Mouse (Mus musculus): ENCODE measurements at regions not wholly inside any gene's neighbourhood (a gene's known extent, or its start where the extent isn't known, plus 50 kb on each side); places are given as distances from the start of the nearest gene placed in this dataset.

- Histone ChIP-seq H3K4me1 (peaks cover 33% of the 10 kb centered on the region), H3K27ac (no peak overlapping the region), H3K9ac (no peak overlapping the region), H3K9me3 (no peaks in the 10 kb centered on the region), H3K4me2 (no peak overlapping the region), H3K36me3 (no peaks in the 10 kb centered on the region), H3K4me3 (no peak overlapping the region), H3K27me3 (no peaks in the 10 kb centered on the region)
- 89% methylated on average over 4 of the region's 4 CpGs for WGBS
- no peak for ATAC-seq (ENCODE audit: insufficient number of reproducible peaks, low FRiP score, low TSS enrichment, low read depth)
These were observed 77.0 kb downstream of the Irs2 start for GRCm38 (mm10) chr8:10931266-10931665.

GRCm38 (mm10) chr8:10928836-10929235 is 79.4 kb downstream of the Irs2 start:
- no peaks in the 10 kb centered on the region for H3K9me3 ChIP-seq
- H3K4me3 ChIP-seq = no peak overlapping the region
- H3K4me1 ChIP-seq = peaks cover 44% of the 10 kb centered on the region
- 65% methylated on average over 3 of the region's 3 CpGs for WGBS
- H3K9ac ChIP-seq = no peak overlapping the region
- no peak overlapping the region for H3K4me2 ChIP-seq
- no peak for ATAC-seq (ENCODE audit: insufficient number of reproducible peaks, low FRiP score, low TSS enrichment, low read depth)
- no peaks in the 10 kb centered on the region for H3K27me3 ChIP-seq
- no peak overlapping the region for H3K27ac ChIP-seq
- H3K36me3 ChIP-seq = no peaks in the 10 kb centered on the region

- Histone ChIP-seq H3K36me3 (no peaks in the 10 kb centered on the region), H3K27ac (0 out of 2 replicates have a peak overlapping the region, but pooled peaks have one; percentile 5), H3K27me3 (no peaks in the 10 kb centered on the region), H3K9me3 (no peaks in the 10 kb centered on the region), H3K4me1 (peaks cover 49% of the 10 kb centered on the region), H3K4me3 (no peak overlapping the region), H3K4me2 (no peak overlapping the region), H3K9ac (no peak overlapping the region)
- 50% methylated on average over 17 of the region's 17 CpGs for WGBS
- 0 out of 2 replicates have a peak, but pooled peaks have one; percentile 20 for ATAC-seq (ENCODE audit: insufficient number of reproducible peaks, low FRiP score, low TSS enrichment, low read depth)
These were observed 79.9 kb downstream of the Irs2 start for GRCm38 (mm10) chr8:10928342-10928794.

GRCm38 (mm10) chr8:10927187-10927586 is 81.1 kb downstream of the Irs2 start:
- H3K36me3 ChIP-seq = no peaks in the 10 kb centered on the region
- H3K4me1 ChIP-seq = peaks cover 60% of the 10 kb centered on the region
- H3K9me3 ChIP-seq = no peaks in the 10 kb centered on the region
- H3K9ac ChIP-seq = no peak overlapping the region
- H3K27me3 ChIP-seq = no peaks in the 10 kb centered on the region
- no peak overlapping the region for H3K4me3 ChIP-seq
- H3K4me2 ChIP-seq = no peak overlapping the region
- WGBS = 57% methylated on average over 3 of the region's 3 CpGs
- no peak for ATAC-seq (ENCODE audit: insufficient number of reproducible peaks, low FRiP score, low TSS enrichment, low read depth)
- H3K27ac ChIP-seq = no peak overlapping the region

- Histone ChIP-seq H3K9me3 (no peaks in the 10 kb centered on the region), H3K27me3 (no peaks in the 10 kb centered on the region), H3K36me3 (no peaks in the 10 kb centered on the region), H3K27ac (peak overlapping the region; percentile 66), H3K4me2 (no peak overlapping the region), H3K4me3 (no peak overlapping the region), H3K9ac (no peak overlapping the region), H3K4me1 (peaks cover 66% of the 10 kb centered on the region)
- ATAC-seq (ENCODE audit: insufficient number of reproducible peaks, low FRiP score, low TSS enrichment, low read depth) = no peak
These were observed 81.7 kb downstream of the Irs2 start for GRCm38 (mm10) chr8:10926518-10926915.

GRCm38 (mm10) chr8:10925582-10926517 is 82.4 kb downstream of the Irs2 start:
- Histone ChIP-seq H3K4me2 (peak overlapping the region; percentile 34), H3K27ac (peak overlapping the region; percentile 87), H3K36me3 (no peaks in the 10 kb centered on the region), H3K4me1 (peaks cover 70% of the 10 kb centered on the region), H3K9me3 (no peaks in the 10 kb centered on the region), H3K4me3 (no peak overlapping the region), H3K9ac (no peak overlapping the region), H3K27me3 (no peaks in the 10 kb centered on the region)
- no peak for ATAC-seq (ENCODE audit: insufficient number of reproducible peaks, low FRiP score, low TSS enrichment, low read depth)
- WGBS = 12% methylated on average over 18 of the region's 18 CpGs

- Histone ChIP-seq H3K27ac (peak overlapping the region; percentile 87), H3K4me2 (peak overlapping the region; percentile 34), H3K27me3 (no peaks in the 10 kb centered on the region), H3K9me3 (no peaks in the 10 kb centered on the region), H3K4me1 (peaks cover 70% of the 10 kb centered on the region), H3K36me3 (no peaks in the 10 kb centered on the region), H3K4me3 (peak overlapping the region; percentile 7; the same call in 1 of the 2 replicates), H3K9ac (no peak overlapping the region)
- peak; percentile 17; the same call in 1 of the 2 replicates for ATAC-seq (ENCODE audit: insufficient number of reproducible peaks, low FRiP score, low TSS enrichment, low read depth)
- 4% methylated on average over 20 of the region's 20 CpGs for WGBS
These were observed 83.6 kb downstream of the Irs2 start for GRCm38 (mm10) chr8:10924526-10925199.

- Histone ChIP-seq H3K27ac (peak overlapping the region; percentile 87), H3K4me1 (peaks cover 69% of the 10 kb centered on the region), H3K4me2 (peak overlapping the region; percentile 34), H3K36me3 (no peaks in the 10 kb centered on the region), H3K4me3 (no peak overlapping the region), H3K27me3 (no peaks in the 10 kb centered on the region), H3K9ac (no peak overlapping the region), H3K9me3 (no peaks in the 10 kb centered on the region)
- WGBS = 24% methylated on average over 3 of the region's 3 CpGs
- no peak for ATAC-seq (ENCODE audit: insufficient number of reproducible peaks, low FRiP score, low TSS enrichment, low read depth)
These were observed 84.2 kb downstream of the Irs2 start for GRCm38 (mm10) chr8:10924001-10924490.

- WGBS = 43% methylated on average over 19 of the region's 19 CpGs
These were observed 84.9 kb downstream of the Irs2 start for GRCm38 (mm10) chr8:10923071-10924000.

GRCm38 (mm10) chr8:10922209-10923030 is 85.8 kb downstream of the Irs2 start:
- H3K36me3 ChIP-seq = no peaks in the 10 kb centered on the region
- H3K9me3 ChIP-seq = no peaks in the 10 kb centered on the region
- H3K4me2 ChIP-seq = no peak overlapping the region
- H3K4me3 ChIP-seq = no peak overlapping the region
- WGBS = 46% methylated on average over 12 of the region's 12 CpGs
- H3K4me1 ChIP-seq = peaks cover 58% of the 10 kb centered on the region
- H3K9ac ChIP-seq = no peak overlapping the region
- 0 out of 2 replicates have a peak, but pooled peaks cover 3% of the 10 kb centered on the region for H3K27me3 ChIP-seq
- H3K27ac ChIP-seq = peak overlapping the region; percentile 54; the same call in 1 of the 2 replicates
- no peak for ATAC-seq (ENCODE audit: insufficient number of reproducible peaks, low FRiP score, low TSS enrichment, low read depth)

More at GRCm38 (mm10) chr8:10923071-10924000, 84.9 kb downstream of the Irs2 start:
- Histone ChIP-seq H3K4me3 (no peak overlapping the region), H3K27ac (peak overlapping the region; percentile 59), H3K27me3 (0 out of 2 replicates have a peak, but pooled peaks cover 3% of the 10 kb centered on the region), H3K9me3 (no peaks in the 10 kb centered on the region), H3K9ac (no peak overlapping the region), H3K4me2 (0 out of 2 replicates have a peak overlapping the region, but pooled peaks have one; percentile 12), H3K4me1 (peaks cover 62% of the 10 kb centered on the region), H3K36me3 (no peaks in the 10 kb centered on the region)
- ATAC-seq (ENCODE audit: insufficient number of reproducible peaks, low FRiP score, low TSS enrichment, low read depth) = no peak
